Mouse (Mus musculus) spleen, adult 2 months (tissue): ENCODE results near the gene Cdh23.

Experiments
- CTCF ChIP-seq: fragments of 200-500 bp; IDR thresholded peaks from 2 replicates; pipeline ENCODE4 v1.5.1; 2011; ENCODE audit warnings: mild to moderate bottlenecking, inconsistent platforms; ENCODE audit not compliant: insufficient read depth, insufficient read length, insufficient replicate concordance; ENCODE audit errors: extremely low read depth
- POLR2A ChIP-seq: fragments of 200-500 bp; IDR thresholded peaks from 2 replicates; pipeline ENCODE4 v1.6.1; 2011; ENCODE audit warnings: low read depth, low read length, inconsistent platforms

GRCm38 (mm10) chr10:60281571-60282050 lies 414.7 kb downstream of the Cdh23 start:
- no peak for TF ChIP-seq CTCF
- TF ChIP-seq POLR2A, result no peak
